ENCODE assay signal across 43 mouse cellular contexts in genomic region chr14:52066135-52066534, GRCm38 (mm10). TPM values are rescaled to one million over a fixed set of nuclear protein-coding genes. Genes with fewer than 3 reads are reported as not detected.
"Had no signal": no experiment of that assay in that cellular context is flagged by ENCODE, and none has a peak within 500 bp of the region (broad histone marks: within the 10 kb centered on the region; RNA-seq: fewer than 3 reads in every experiment).

No protein-coding gene starts in this region.

- ATAC-seq: hindbrain, postnatal 0 days; intestine, embryonic 16.5 days had no signal

- H3K27me3 ChIP-seq: heart, embryonic 13.5 days; heart, embryonic 15.5 days; hindbrain, embryonic 13.5 days; hindbrain, embryonic 15.5 days; kidney, embryonic 15.5 days; limb, embryonic 13.5 days; limb, embryonic 15.5 days had no signal

- H3K4me3 ChIP-seq: heart, embryonic 13.5 days; heart, embryonic 15.5 days; hindbrain, embryonic 13.5 days; hindbrain, embryonic 15.5 days; kidney, embryonic 15.5 days; limb, embryonic 13.5 days; limb, embryonic 15.5 days had no signal

- H3K4me1 ChIP-seq: heart, embryonic 13.5 days; heart, embryonic 15.5 days; hindbrain, embryonic 13.5 days; hindbrain, embryonic 15.5 days; kidney, embryonic 15.5 days; limb, embryonic 15.5 days had no signal

- H3K9me3 ChIP-seq: heart, embryonic 13.5 days; heart, embryonic 15.5 days; hindbrain, embryonic 13.5 days; hindbrain, embryonic 15.5 days; kidney, embryonic 15.5 days; limb, embryonic 13.5 days; limb, embryonic 15.5 days had no signal

- H3K27ac ChIP-seq: heart, embryonic 13.5 days; heart, embryonic 15.5 days; hindbrain, embryonic 13.5 days; hindbrain, embryonic 15.5 days; hindbrain, postnatal 0 days; kidney, embryonic 15.5 days; kidney, postnatal 0 days; limb, embryonic 13.5 days; limb, embryonic 15.5 days; liver, embryonic 14.5 days had no signal

- H3K4me2 ChIP-seq: heart, embryonic 11.5 days; heart, embryonic 13.5 days; heart, embryonic 15.5 days; hindbrain, embryonic 13.5 days; hindbrain, embryonic 15.5 days; kidney, embryonic 15.5 days; limb, embryonic 13.5 days; limb, embryonic 15.5 days had no signal

- H3K9ac ChIP-seq: heart, embryonic 13.5 days; heart, embryonic 15.5 days; hindbrain, embryonic 13.5 days; hindbrain, embryonic 15.5 days; kidney, embryonic 15.5 days; limb, embryonic 13.5 days; limb, embryonic 15.5 days; liver, embryonic 14.5 days had no signal

- DNase-seq: gastrocnemius, postnatal 14 days; gastrocnemius, postnatal 36 days; heart, adult 18-20 months; heart, postnatal 14 days; heart, postnatal 36 days; kidney, adult 11 months; kidney, adult 2 months; kidney, adult 9 months; kidney, postnatal 14 days; kidney, postnatal 36 days; layer of hippocampus, adult 9-11 months; layer of hippocampus, postnatal 36 days; left cerebral cortex, postnatal 4 days had no signal

RNA-seq across cellular contexts. Expression of gene Olfr221, which starts 23.9 kb away (rescaled TPM):
- total RNA-seq: gastrocnemius, adult 18-20 months; gastrocnemius, adult 8-10 months; gastrocnemius, postnatal 14 days; gastrocnemius, postnatal 36 days; heart, adult 18-20 months; heart, postnatal 14 days; heart, postnatal 36 days; hematopoietic stem cell, adult 5-6 weeks; hindbrain, postnatal 0 days; layer of hippocampus, adult 18-20 months; layer of hippocampus, adult 8-10 months; layer of hippocampus, postnatal 14 days; layer of hippocampus, postnatal 36 days; left cerebral cortex, adult 18-20 months; left cerebral cortex, adult 8-10 months; left cerebral cortex, postnatal 10 days; left cerebral cortex, postnatal 25 days; left cerebral cortex, postnatal 4 days; liver, adult 2 months had no signal
- polyA plus RNA-seq: gonadal fat pad, adult 2 months; heart, embryonic 11.5 days; heart, embryonic 13.5 days; heart, embryonic 15.5 days; heart, postnatal 0 days; hindbrain, embryonic 11.5 days; hindbrain, embryonic 13.5 days; hindbrain, postnatal 0 days; intestine, embryonic 14.5 days; intestine, embryonic 16.5 days; kidney, adult 2 months; kidney, embryonic 15.5 days; kidney, postnatal 0 days; large intestine, adult 2 months; limb, embryonic 11.5 days; limb, embryonic 13.5 days; limb, embryonic 15.5 days; liver, adult 2 months; liver, embryonic 14.5 days; liver, embryonic 16.5 days had no signal

RNA-seq across cellular contexts. Expression of gene Rpgrip1, which starts 44.4 kb away (rescaled TPM):
- total RNA-seq: gastrocnemius, adult 8-10 months; gastrocnemius, postnatal 36 days; heart, postnatal 36 days had no signal

RNA-seq across cellular contexts. Expression of gene Tmem253, which starts 50.7 kb away (rescaled TPM):
- total RNA-seq: hematopoietic stem cell, adult 5-6 weeks; hindbrain, postnatal 0 days; left cerebral cortex, postnatal 10 days; liver, adult 2 months had no signal
